Mouse (Mus musculus) limb, embryonic 13.5 days (tissue): Measurements from ENCODE around the gene Rad54l. TPM values are rescaled to one million over a fixed set of nuclear protein-coding genes. Genes with fewer than 3 reads are reported as not detected.

Source experiments
- ATAC-seq: fragments of 200-750 bp; cut with Nextera tagmentation; 2 replicates; pipeline ENCODE4 v1.8.0; 2017; ENCODE audit warnings: low read depth, moderate number of reproducible peaks, moderate TSS enrichment; ENCODE audit not compliant: low FRiP score
- H3K27ac ChIP-seq: fragments of 300-500 bp; sonication (generic); 2 replicates; pipeline ENCODE4 v1.5.1; 2015; ENCODE audit warnings: inconsistent platforms, mild to moderate bottlenecking, moderate library complexity
- H3K27me3 ChIP-seq: fragments of 300-500 bp; sonication (generic); 2 replicates; pipeline ENCODE4 v1.6.1; 2015; ENCODE audit warnings: mild to moderate bottlenecking, inconsistent platforms
- H3K36me3 ChIP-seq: fragments of 300-500 bp; sonication (generic); 2 replicates; pipeline ENCODE4 v1.6.1; 2015; ENCODE audit warnings: inconsistent platforms, mild to moderate bottlenecking, moderate library complexity
- H3K4me1 ChIP-seq: fragments of 300-500 bp; sonication (generic); 2 replicates; pipeline ENCODE4 v1.6.1; 2015; ENCODE audit warnings: inconsistent platforms
- H3K4me2 ChIP-seq: fragments of 300-500 bp; sonication (generic); replicated peaks from 2 replicates; pipeline ENCODE4 v1.6.1; 2015; ENCODE audit warnings: inconsistent platforms, mild to moderate bottlenecking, moderate library complexity
- H3K4me3 ChIP-seq: fragments of 300-500 bp; sonication (generic); 2 replicates; pipeline ENCODE4 v1.5.1; 2015; ENCODE audit warnings: moderate library complexity, mild to moderate bottlenecking, inconsistent platforms
- H3K9ac ChIP-seq: fragments of 300-500 bp; sonication (generic); 2 replicates; pipeline ENCODE4 v1.6.1; 2015; ENCODE audit warnings: mild to moderate bottlenecking, inconsistent platforms
- H3K9me3 ChIP-seq: fragments of 300-500 bp; sonication (generic); 2 replicates; pipeline ENCODE4 v1.6.1; 2016; ENCODE audit warnings: inconsistent platforms
- WGBS: fragments of 180-500 bp; shearing (Covaris S2); methylation state at CpG from one replicate; pipeline ENCODE4 v1.1.7; 2015; 5-methylcytosine and 5-hydroxymethylcytosine counted together
- polyA plus RNA-seq: library from polyadenylated mRNA; unstranded; fragments of >200 nt; fragmentation: Nextera tagmentation; extraction: Ambion mirVana; gene quantifications from 2 replicates; pipeline ENCODE4 v1.2.1, GENCODE M21; 2015

The Rad54l gene
- 38.0 TPM in 2 replicates for polyA plus RNA-seq

- WGBS, result 2% methylated on average over 24 of the region's 24 CpGs
- peaks cover under 1% of the 10 kb centered on the region for H3K36me3 ChIP-seq
- H3K4me2 ChIP-seq, result peak within 1 kb of the TSS; percentile 70
- peaks cover 20% of the 10 kb centered on the region for H3K4me1 ChIP-seq
- H3K27me3 ChIP-seq, result no peaks in the 10 kb centered on the region
- ATAC-seq, result peak; percentile 98
- peak within 1 kb of the TSS; percentile 73 for H3K9ac ChIP-seq
- H3K9me3 ChIP-seq, result no peaks in the 10 kb centered on the region
- peak within 1 kb of the TSS; percentile 34; the same call in 1 of the 2 replicates for H3K27ac ChIP-seq
- peak within 1 kb of the TSS; percentile 62 for H3K4me3 ChIP-seq
Measured at GRCm38 (mm10) chr4:116123602-116124519, at the start of gene Rad54l, which contains the start of gene Pomgnt1. Rad54l (minus strand) TSS chr4:116123690. Pomgnt1 (plus strand) TSS chr4:116123840.

DNA sequence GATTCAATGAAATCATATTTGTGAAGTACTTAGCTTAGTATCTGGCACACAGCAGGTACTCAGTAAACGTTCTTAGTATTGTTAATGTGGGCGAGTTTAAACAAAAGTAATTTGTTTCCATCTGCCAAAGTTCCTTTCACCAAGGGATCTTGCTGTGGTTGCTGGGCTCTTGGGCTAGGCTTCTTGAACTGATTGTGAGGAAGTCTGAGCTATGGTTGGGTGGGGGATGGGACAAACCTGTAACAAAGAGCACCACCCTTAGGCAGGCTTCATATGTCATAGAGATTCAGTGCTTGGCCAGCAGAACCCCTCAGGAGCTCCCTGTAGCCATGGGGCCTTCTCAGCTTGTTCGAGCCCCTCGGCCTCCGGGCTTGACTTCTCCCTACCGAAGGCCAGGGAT is 49.6 kb upstream of the Rad54l start, which contains the start of the genes 1700042G07Rik and Gm49337:
TSS of gene 1700042G07Rik (plus strand) at position 301 of the 400 bp plus-strand sequence.
TSS of gene Gm49337 (plus strand) at position 313 of the 400 bp plus-strand sequence.
- no peak within 1 kb of the TSS for H3K4me2 ChIP-seq
- no peak within 1 kb of the TSS for H3K27ac ChIP-seq
- H3K9me3 ChIP-seq, result no peaks in the 10 kb centered on the region
- H3K36me3 ChIP-seq, result no peaks in the 10 kb centered on the region
- no peak within 1 kb of the TSS for H3K9ac ChIP-seq
- H3K4me3 ChIP-seq, result no peak within 1 kb of the TSS
- 89% methylated on average over 6 of the region's 6 CpGs for WGBS
- H3K4me1 ChIP-seq, result peaks cover 35% of the 10 kb centered on the region
- ATAC-seq, result no peak
- no peaks in the 10 kb centered on the region for H3K27me3 ChIP-seq

DNA sequence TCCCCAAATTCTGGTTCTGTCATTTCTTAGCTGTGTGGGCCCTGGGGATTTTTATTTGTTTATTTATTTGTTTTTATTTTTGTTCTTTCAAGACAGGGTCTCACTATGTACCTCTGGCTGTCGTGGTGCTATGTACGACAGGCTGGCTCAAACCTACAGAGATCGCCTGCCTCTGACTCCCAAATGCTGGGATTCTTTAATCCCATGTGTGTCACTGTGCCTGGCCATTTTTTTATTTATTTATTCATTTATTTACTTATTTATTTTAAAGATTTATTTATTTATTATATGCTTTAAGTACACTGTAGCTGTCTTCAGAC is 45.8 kb upstream of the Rad54l start:
- H3K4me1 ChIP-seq, result peaks cover 18% of the 10 kb centered on the region
- no peaks in the 10 kb centered on the region for H3K9me3 ChIP-seq
- H3K4me3 ChIP-seq, result no peak overlapping the region
- no peak overlapping the region for H3K9ac ChIP-seq
- ATAC-seq, result 0 out of 2 replicates have a peak, but pooled peaks have one; percentile 22
- no peak overlapping the region for H3K27ac ChIP-seq
- no peaks in the 10 kb centered on the region for H3K36me3 ChIP-seq
- no peak overlapping the region for H3K4me2 ChIP-seq
- WGBS, result 68% methylated on average over 3 of the region's 3 CpGs
- no peaks in the 10 kb centered on the region for H3K27me3 ChIP-seq

- Histone ChIP-seq H3K4me3 (no peak overlapping the region), H3K27ac (no peak overlapping the region), H3K9me3 (no peaks in the 10 kb centered on the region), H3K36me3 (no peaks in the 10 kb centered on the region), H3K4me2 (no peak overlapping the region), H3K4me1 (peaks cover 15% of the 10 kb centered on the region), H3K9ac (no peak overlapping the region), H3K27me3 (no peaks in the 10 kb centered on the region)
- WGBS, result 86% methylated on average over 7 of the region's 8 CpGs
- ATAC-seq, result 0 out of 2 replicates have a peak, but pooled peaks have one; percentile 41
Measured at GRCm38 (mm10) chr4:116168617-116169352, 45.3 kb upstream of the Rad54l start.

GRCm38 (mm10) chr4:116167404-116167803 is 43.9 kb upstream of the Rad54l start, which contains the start of gene Tspan1:
Tspan1 (minus strand) TSS chr4:116167601.
- no peaks in the 10 kb centered on the region for H3K36me3 ChIP-seq
- H3K9ac ChIP-seq, result no peak within 1 kb of the TSS
- H3K9me3 ChIP-seq, result no peaks in the 10 kb centered on the region
- no peak within 1 kb of the TSS for H3K4me3 ChIP-seq
- no peak for ATAC-seq
- peaks cover 15% of the 10 kb centered on the region for H3K4me1 ChIP-seq
- no peaks in the 10 kb centered on the region for H3K27me3 ChIP-seq
- WGBS, result 28% methylated on average over 7 of the region's 7 CpGs
- H3K4me2 ChIP-seq, result no peak within 1 kb of the TSS
- no peak within 1 kb of the TSS for H3K27ac ChIP-seq

DNA sequence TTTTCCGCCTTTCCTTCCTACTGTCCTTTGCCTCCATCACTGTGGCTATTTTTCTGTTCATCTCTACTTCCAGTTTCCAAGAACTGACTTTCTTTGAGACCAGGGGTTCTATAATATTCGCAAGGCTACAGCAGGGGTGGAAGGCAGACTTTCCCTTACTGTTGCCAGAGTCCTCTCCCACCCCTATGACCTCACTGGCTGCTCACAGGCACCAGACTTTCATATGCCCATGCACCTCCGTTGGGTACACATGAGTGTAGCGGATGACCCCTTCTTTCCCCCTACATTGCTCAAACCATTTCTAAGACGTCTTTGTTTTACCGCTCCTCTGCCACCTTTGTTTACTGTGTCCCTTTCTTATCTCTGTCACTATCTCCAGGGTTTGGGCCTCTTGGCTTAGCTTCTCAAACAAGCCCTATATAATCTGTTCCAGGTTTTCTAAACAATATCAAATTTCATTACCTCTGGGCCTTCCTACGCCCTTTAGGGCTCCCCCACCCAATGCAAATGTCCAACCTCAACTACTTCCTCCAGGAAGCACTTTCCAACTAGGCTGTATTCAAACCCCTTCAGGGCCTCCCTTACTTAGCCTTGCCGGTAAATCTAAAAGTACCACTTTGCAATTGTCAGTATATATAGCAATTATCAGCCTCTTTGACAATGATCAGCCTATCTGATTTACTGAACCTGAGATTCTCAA is 42.4 kb upstream of the Rad54l start:
- Histone ChIP-seq H3K4me2 (no peak overlapping the region), H3K36me3 (peaks cover 6% of the 10 kb centered on the region), H3K27ac (no peak overlapping the region), H3K27me3 (no peaks in the 10 kb centered on the region), H3K9me3 (no peaks in the 10 kb centered on the region), H3K4me3 (no peak overlapping the region), H3K9ac (no peak overlapping the region), H3K4me1 (peaks cover 15% of the 10 kb centered on the region)
- 46% methylated on average over 8 of the region's 8 CpGs for WGBS
- ATAC-seq, result no peak

GRCm38 (mm10) chr4:116164759-116165554 is 41.5 kb upstream of the Rad54l start:
- ATAC-seq, result no peak
- 77% methylated on average over 2 of the region's 2 CpGs for WGBS
- Histone ChIP-seq H3K4me2 (no peak overlapping the region), H3K9me3 (no peaks in the 10 kb centered on the region), H3K36me3 (peaks cover 15% of the 10 kb centered on the region), H3K4me3 (no peak overlapping the region), H3K27ac (no peak overlapping the region), H3K9ac (no peak overlapping the region), H3K27me3 (no peaks in the 10 kb centered on the region), H3K4me1 (peaks cover 15% of the 10 kb centered on the region)

- H3K27ac ChIP-seq, result no peak overlapping the region
- no peak for ATAC-seq
- H3K4me1 ChIP-seq, result peaks cover 15% of the 10 kb centered on the region
- no peak overlapping the region for H3K9ac ChIP-seq
- H3K4me2 ChIP-seq, result no peak overlapping the region
- peaks cover 43% of the 10 kb centered on the region for H3K36me3 ChIP-seq
- no peaks in the 10 kb centered on the region for H3K9me3 ChIP-seq
- WGBS, result 81% methylated on average over 4 of the region's 4 CpGs
- no peaks in the 10 kb centered on the region for H3K27me3 ChIP-seq
- no peak overlapping the region for H3K4me3 ChIP-seq
Measured at GRCm38 (mm10) chr4:116162142-116162541, 38.7 kb upstream of the Rad54l start.

DNA sequence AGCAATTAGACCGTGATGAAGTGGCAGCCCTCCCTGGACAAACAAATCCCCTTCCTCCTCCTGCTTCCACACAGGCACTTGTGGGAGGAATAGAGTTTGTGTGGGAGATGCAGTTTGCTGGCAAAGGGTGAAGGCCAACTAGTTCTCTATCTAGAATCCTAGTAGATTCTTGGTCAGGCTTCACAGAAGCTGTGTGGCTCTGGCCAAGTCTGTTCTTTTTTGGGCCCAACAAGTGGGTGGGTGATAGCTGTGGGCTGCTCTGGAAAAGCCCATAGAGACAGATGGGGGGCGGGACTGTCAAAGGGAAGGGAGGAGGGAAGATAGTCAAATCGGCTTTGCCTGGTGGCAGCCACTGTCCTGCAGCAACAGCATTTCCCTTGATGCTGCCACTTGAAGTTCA is 37.3 kb upstream of the Rad54l start:
- Histone ChIP-seq H3K4me3 (no peak overlapping the region), H3K27ac (no peak overlapping the region), H3K4me2 (no peak overlapping the region), H3K36me3 (peaks cover 57% of the 10 kb centered on the region), H3K27me3 (no peaks in the 10 kb centered on the region), H3K9ac (no peak overlapping the region), H3K9me3 (no peaks in the 10 kb centered on the region), H3K4me1 (peaks cover 9% of the 10 kb centered on the region)
- no peak for ATAC-seq
- WGBS, result 78% methylated on average over 3 of the region's 3 CpGs

- ATAC-seq, result no peak
- Histone ChIP-seq H3K4me1 (0 out of 2 replicates have a peak, but pooled peaks cover under 1% of the 10 kb centered on the region), H3K27ac (no peak overlapping the region), H3K9me3 (no peaks in the 10 kb centered on the region), H3K27me3 (no peaks in the 10 kb centered on the region), H3K4me2 (no peak overlapping the region), H3K9ac (no peak overlapping the region), H3K4me3 (no peak overlapping the region), H3K36me3 (peaks cover 66% of the 10 kb centered on the region)
- 76% methylated on average over 3 of the region's 3 CpGs for WGBS
Measured at GRCm38 (mm10) chr4:116159912-116160311, 36.4 kb upstream of the Rad54l start.

GRCm38 (mm10) chr4:116157882-116158281 is 34.4 kb upstream of the Rad54l start:
- Histone ChIP-seq H3K9ac (no peak overlapping the region), H3K27me3 (no peaks in the 10 kb centered on the region), H3K4me1 (no peaks in the 10 kb centered on the region), H3K36me3 (peaks cover 86% of the 10 kb centered on the region), H3K4me3 (no peak overlapping the region), H3K27ac (no peak overlapping the region), H3K9me3 (no peaks in the 10 kb centered on the region), H3K4me2 (no peak overlapping the region)
- no peak for ATAC-seq
- WGBS, result 86% methylated on average over 2 of the region's 2 CpGs
